Mouse (Mus musculus): ENCODE data around the gene Rspo3. TPM values are rescaled to one million over a fixed set of nuclear protein-coding genes. Genes with fewer than 3 reads are reported as not detected.

Rspo3 gene
- total and polyA plus RNA-seq, 2 experiments from 2014 or later = 0.94 to 2.9 TPM

- Histone ChIP-seq H3K27ac (no peak overlapping the region), H3K4me1 (ENCODE audit: insufficient read depth, low read length) (no peaks in the 10 kb centered on the region), H3K4me3 (ENCODE audit: low read length) (no peak overlapping the region), H3K9ac (replicated peaks; ENCODE audit: low read length) (no peak overlapping the region), H3K4me2 (ENCODE audit: low read depth, low read length) (no peak overlapping the region), H3K9me3 (ENCODE audit: low read length) (no peaks in the 10 kb centered on the region), H3K36me3 (ENCODE audit: insufficient read depth, low read length) (no peaks in the 10 kb centered on the region), H3K27me3 (ENCODE audit: insufficient read depth, low read length) (no peaks in the 10 kb centered on the region)
- 84% methylated on average over 3 of the region's 3 CpGs for WGBS
- TF ChIP-seq CTCF (IDR thresholded peaks at IDR 0.05; ENCODE audit: low read depth) = no peak
- ATAC-seq (no peak), DNase-seq (ENCODE audit: low spot score) (no peak)
Observed at GRCm38 (mm10) chr10:29445076-29445475, 90.6 kb downstream of the Rspo3 start.

DNA sequence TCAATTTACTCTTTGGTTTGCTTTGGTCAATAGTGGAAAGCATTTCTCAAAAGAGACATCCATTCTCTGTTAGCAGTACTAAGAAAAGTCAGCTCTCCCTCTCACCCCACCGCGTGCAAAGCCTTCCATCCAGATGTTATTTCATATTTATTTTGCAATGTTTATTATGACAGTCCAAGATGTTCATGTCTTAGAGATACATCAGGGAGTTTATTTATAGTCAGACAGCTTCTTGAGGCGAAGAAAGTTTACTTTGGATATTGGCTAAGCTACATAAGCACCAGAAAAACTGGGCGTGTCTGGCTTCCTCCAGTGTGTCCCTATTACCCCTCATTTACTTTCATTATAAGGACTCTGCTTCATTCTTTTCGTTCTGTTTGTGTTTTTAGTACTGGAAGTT is 94.4 kb downstream of the Rspo3 start:
- no peak overlapping the region for H3K4me2 ChIP-seq (ENCODE audit: low read depth, low read length)
- H3K9me3 ChIP-seq (ENCODE audit: low read length) = no peaks in the 10 kb centered on the region
- no peak overlapping the region for H3K27ac ChIP-seq
- DNase-seq (ENCODE audit: low spot score) (no peak), ATAC-seq (no peak)
- H3K4me3 ChIP-seq (ENCODE audit: low read length) = no peak overlapping the region
- TF ChIP-seq CTCF (IDR thresholded peaks at IDR 0.05; ENCODE audit: low read depth) = no peak
- no peak overlapping the region for H3K9ac ChIP-seq (replicated peaks; ENCODE audit: low read length)
- no peaks in the 10 kb centered on the region for H3K36me3 ChIP-seq (ENCODE audit: insufficient read depth, low read length)
- H3K27me3 ChIP-seq (ENCODE audit: insufficient read depth, low read length) = no peaks in the 10 kb centered on the region
- WGBS = 80% methylated on average over 5 of the region's 5 CpGs
- no peaks in the 10 kb centered on the region for H3K4me1 ChIP-seq (ENCODE audit: insufficient read depth, low read length)

- no peak for DNase-seq (ENCODE audit: low spot score)
- no peaks in the 10 kb centered on the region for H3K36me3 ChIP-seq (ENCODE audit: insufficient read depth, low read length)
- no peak overlapping the region for H3K27ac ChIP-seq
- H3K27me3 ChIP-seq (ENCODE audit: insufficient read depth, low read length) = no peaks in the 10 kb centered on the region
- no peak overlapping the region for H3K4me3 ChIP-seq (ENCODE audit: low read length)
- no peaks in the 10 kb centered on the region for H3K4me1 ChIP-seq (ENCODE audit: insufficient read depth, low read length)
- 73% methylated on average over 1 of the region's 1 CpGs for WGBS
- TF ChIP-seq CTCF (IDR thresholded peaks at IDR 0.05; ENCODE audit: low read depth) = no peak
- no peak overlapping the region for H3K4me2 ChIP-seq (ENCODE audit: low read depth, low read length)
- no peak overlapping the region for H3K9ac ChIP-seq (replicated peaks; ENCODE audit: low read length)
- no peaks in the 10 kb centered on the region for H3K9me3 ChIP-seq (ENCODE audit: low read length)
- ATAC-seq = no peak
Observed at GRCm38 (mm10) chr10:29432935-29433453, 102.7 kb downstream of the Rspo3 start.

DNA sequence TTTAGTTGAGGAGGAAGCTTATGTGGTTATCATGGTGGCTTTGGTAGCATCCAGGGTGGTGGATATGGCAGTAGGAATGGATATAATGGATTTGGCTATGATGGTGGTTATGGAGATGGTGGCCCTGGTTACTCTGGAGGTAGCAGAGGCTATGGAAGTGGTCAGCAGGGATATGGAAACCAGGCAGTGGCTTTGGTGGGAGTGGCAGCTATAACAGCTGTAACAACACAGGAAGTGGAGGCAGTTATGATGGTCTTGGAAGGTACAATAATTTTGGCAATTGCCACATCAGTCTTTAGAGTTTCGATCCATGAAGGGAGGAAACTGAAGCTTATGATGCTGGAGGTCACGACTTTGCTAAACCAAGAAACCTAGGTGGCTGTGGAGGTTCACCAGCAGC is 109.0 kb downstream of the Rspo3 start:
- H3K4me2 ChIP-seq (ENCODE audit: low read depth, low read length) = no peak overlapping the region
- H3K36me3 ChIP-seq (ENCODE audit: insufficient read depth, low read length) = no peaks in the 10 kb centered on the region
- no peaks in the 10 kb centered on the region for H3K9me3 ChIP-seq (ENCODE audit: low read length)
- ATAC-seq (no peak), DNase-seq (ENCODE audit: low spot score) (no peak)
- no peaks in the 10 kb centered on the region for H3K4me1 ChIP-seq (ENCODE audit: insufficient read depth, low read length)
- H3K27me3 ChIP-seq (ENCODE audit: insufficient read depth, low read length) = no peaks in the 10 kb centered on the region
- no peak overlapping the region for H3K27ac ChIP-seq
- H3K9ac ChIP-seq (replicated peaks; ENCODE audit: low read length) = no peak overlapping the region
- H3K4me3 ChIP-seq (ENCODE audit: low read length) = no peak overlapping the region
- no peak for TF ChIP-seq CTCF (IDR thresholded peaks at IDR 0.05; ENCODE audit: low read depth)
- 88% methylated on average over 2 of the region's 2 CpGs for WGBS

DNA sequence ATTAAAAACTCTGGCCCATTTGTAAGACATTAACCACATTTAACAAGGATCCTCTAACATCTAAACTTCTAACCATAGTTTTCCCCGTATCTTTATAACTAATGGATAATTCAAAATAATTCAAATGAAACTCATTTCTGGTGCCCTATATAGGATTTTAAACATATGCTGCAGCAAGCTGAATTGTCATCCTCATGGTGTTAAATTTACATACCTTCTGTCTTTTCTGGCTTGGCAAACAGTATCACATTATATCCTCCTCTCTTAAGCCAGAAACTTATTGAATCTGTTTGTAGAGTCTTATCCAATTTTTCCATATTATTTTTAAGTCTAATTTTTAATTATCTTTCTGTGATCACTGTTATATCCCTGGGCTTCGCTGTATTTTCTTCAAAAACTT is 111.1 kb downstream of the Rspo3 start:
- H3K27me3 ChIP-seq (ENCODE audit: insufficient read depth, low read length) = no peaks in the 10 kb centered on the region
- DNase-seq (ENCODE audit: low spot score) (no peak), ATAC-seq (no peak)
- no peak overlapping the region for H3K4me3 ChIP-seq (ENCODE audit: low read length)
- no peaks in the 10 kb centered on the region for H3K36me3 ChIP-seq (ENCODE audit: insufficient read depth, low read length)
- TF ChIP-seq CTCF (IDR thresholded peaks at IDR 0.05; ENCODE audit: low read depth) = no peak
- H3K9me3 ChIP-seq (ENCODE audit: low read length) = no peaks in the 10 kb centered on the region
- no peak overlapping the region for H3K4me2 ChIP-seq (ENCODE audit: low read depth, low read length)
- no peak overlapping the region for H3K27ac ChIP-seq
- 72% methylated on average over 2 of the region's 2 CpGs for WGBS
- no peaks in the 10 kb centered on the region for H3K4me1 ChIP-seq (ENCODE audit: insufficient read depth, low read length)
- H3K9ac ChIP-seq (replicated peaks; ENCODE audit: low read length) = no peak overlapping the region

- Histone ChIP-seq H3K9me3 (ENCODE audit: low read length) (no peaks in the 10 kb centered on the region), H3K4me2 (ENCODE audit: low read depth, low read length) (no peak overlapping the region), H3K4me1 (ENCODE audit: insufficient read depth, low read length) (no peaks in the 10 kb centered on the region), H3K4me3 (ENCODE audit: low read length) (no peak overlapping the region), H3K36me3 (ENCODE audit: insufficient read depth, low read length) (no peaks in the 10 kb centered on the region), H3K27me3 (ENCODE audit: insufficient read depth, low read length) (no peaks in the 10 kb centered on the region), H3K27ac (no peak overlapping the region), H3K9ac (replicated peaks; ENCODE audit: low read length) (no peak overlapping the region)
- DNase-seq (ENCODE audit: low spot score) (no peak), ATAC-seq (no peak)
- WGBS = 70% methylated on average over 2 of the region's 2 CpGs
- no peak for TF ChIP-seq CTCF (IDR thresholded peaks at IDR 0.05; ENCODE audit: low read depth)
Observed at GRCm38 (mm10) chr10:29414361-29414760, 121.3 kb downstream of the Rspo3 start.

DNA sequence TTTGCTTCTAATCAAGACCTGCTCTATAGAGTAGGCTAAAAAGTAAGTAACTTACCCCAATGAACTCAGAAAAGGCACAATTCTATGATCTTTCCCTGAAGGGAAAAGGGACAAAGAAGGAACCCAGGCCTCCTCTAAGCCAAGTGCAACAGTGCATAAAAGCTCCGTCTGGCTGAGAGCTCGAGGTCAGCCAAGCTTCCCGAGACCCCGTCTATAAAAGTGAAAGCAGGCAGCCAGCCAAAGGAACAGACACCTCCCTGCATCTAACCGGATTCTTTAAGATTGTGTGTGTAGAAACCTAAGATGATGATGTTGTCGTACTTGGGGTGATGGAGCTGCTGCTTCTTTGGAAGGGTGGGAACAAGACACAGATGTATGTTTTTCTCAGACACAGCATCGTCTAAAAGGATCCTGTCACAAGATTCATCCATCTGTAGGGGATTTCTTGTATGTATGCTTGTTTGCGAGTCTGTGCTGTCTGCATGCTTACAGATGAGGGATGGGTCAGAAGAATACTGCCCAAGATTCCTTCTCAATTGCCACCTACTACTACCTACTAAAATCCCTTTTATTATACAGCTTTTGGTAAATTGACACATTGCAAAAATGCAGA is 132.9 kb downstream of the Rspo3 start:
- peak; percentile 83 for DNase-seq (ENCODE audit: low spot score)
- 28% methylated on average over 8 of the region's 8 CpGs for WGBS
- H3K4me3 ChIP-seq (ENCODE audit: low read length) = no peak overlapping the region; the same call in 1 of the 2 replicates
- peak; percentile 90 for ATAC-seq
- peak overlapping the region; percentile 27 for H3K4me2 ChIP-seq (ENCODE audit: low read depth, low read length)
- no peaks in the 10 kb centered on the region for H3K4me1 ChIP-seq (ENCODE audit: insufficient read depth, low read length)
- no peaks in the 10 kb centered on the region for H3K9me3 ChIP-seq (ENCODE audit: low read length)
- no peaks in the 10 kb centered on the region for H3K36me3 ChIP-seq (ENCODE audit: insufficient read depth, low read length)
- H3K9ac ChIP-seq (replicated peaks; ENCODE audit: low read length) = no peak overlapping the region
- H3K27ac ChIP-seq = no peak overlapping the region
- TF ChIP-seq CTCF (IDR thresholded peaks at IDR 0.05; ENCODE audit: low read depth) = no peak
- no peaks in the 10 kb centered on the region for H3K27me3 ChIP-seq (ENCODE audit: insufficient read depth, low read length)

Other genes starting within 250 kb of the Rspo3 start
- gene Echdc1, start 222.7 kb downstream of the Rspo3 start, total RNA-seq (2014; rRNA removed) = 11.4 and 15.1 TPM in 2 replicates
- gene Echdc1, start 222.7 kb downstream of the Rspo3 start, polyA plus RNA-seq (2015; fragmentation: Nextera tagmentation; extraction: Ambion mirVana) = 33.7 and 37.1 TPM in 2 replicates
- 43.0 and 47.2 TPM in 2 replicates for gene Rnf146, start 173.4 kb downstream of the Rspo3 start, total RNA-seq (2014; rRNA removed)
- gene Rnf146, start 173.4 kb downstream of the Rspo3 start, polyA plus RNA-seq (2015; fragmentation: Nextera tagmentation; extraction: Ambion mirVana) = 56.3 and 61.7 TPM in 2 replicates

Measured in hindbrain, postnatal 0 days (tissue).